Mouse (Mus musculus) midbrain, embryonic 15.5 days (tissue): ENCODE data around the gene Ifitm3. TPM values are rescaled to one million over a fixed set of nuclear protein-coding genes. Genes with fewer than 3 reads are reported as not detected.
A peak's percentile ranks its signal among the peaks of the same experiment; 100 is the strongest.

Source experiments
- ATAC-seq: fragments of 200-750 bp; cut with Nextera tagmentation; replicated peaks from 2 replicates; pipeline ENCODE4 v1.8.0; 2017; ENCODE audit warnings: moderate TSS enrichment
- H3K27ac ChIP-seq: fragments of 300-500 bp; sonication (generic); 2 replicates; pipeline ENCODE4 v1.5.1; 2015; ENCODE audit warnings: mild to moderate bottlenecking, inconsistent platforms
- H3K27me3 ChIP-seq: fragments of 300-500 bp; sonication (generic); replicated peaks from 2 replicates; pipeline ENCODE4 v1.6.1; 2015; ENCODE audit warnings: inconsistent platforms
- H3K36me3 ChIP-seq: fragments of 300-500 bp; sonication (generic); replicated peaks from 2 replicates; pipeline ENCODE4 v1.6.1; 2015; ENCODE audit warnings: inconsistent platforms
- H3K4me1 ChIP-seq: fragments of 300-500 bp; sonication (generic); 2 replicates; pipeline ENCODE4 v1.6.1; 2015; ENCODE audit warnings: inconsistent platforms
- H3K4me2 ChIP-seq: fragments of 300-500 bp; sonication (generic); 2 replicates; pipeline ENCODE4 v1.6.1; 2015; ENCODE audit warnings: inconsistent platforms, mild to moderate bottlenecking, moderate library complexity
- H3K4me3 ChIP-seq: fragments of 300-500 bp; sonication (generic); 2 replicates; pipeline ENCODE4 v1.5.1; 2015; ENCODE audit warnings: mild to moderate bottlenecking, inconsistent platforms
- H3K9ac ChIP-seq: fragments of 300-500 bp; sonication (generic); 2 replicates; pipeline ENCODE4 v1.6.1; 2015; ENCODE audit warnings: mild to moderate bottlenecking, inconsistent platforms
- H3K9me3 ChIP-seq: fragments of 300-500 bp; sonication (generic); 2 replicates; pipeline ENCODE4 v1.6.1; 2016; ENCODE audit warnings: inconsistent platforms
- WGBS: fragments of 180-500 bp; shearing (Covaris S2); methylation state at CpG from one replicate; pipeline ENCODE4 v1.1.7; 2015; ENCODE audit warnings: mixed read lengths; 5-methylcytosine and 5-hydroxymethylcytosine counted together
- polyA plus RNA-seq: library from polyadenylated mRNA; unstranded; fragments of >200 nt; fragmentation: Nextera tagmentation; extraction: Ambion mirVana; gene quantifications from 2 replicates; pipeline ENCODE4 v1.2.1, GENCODE M21; 2015

Ifitm3 gene
- polyA plus RNA-seq: 40.9 and 59.9 TPM in 2 replicates

- WGBS: 35% methylated on average over 10 of the region's 10 CpGs
Observed at GRCm38 (mm10) chr7:141010593-141010992, at the start of gene Ifitm3. Gene Ifitm3 (minus strand): TSS chr7:141010770.

GRCm38 (mm10) chr7:141059929-141060328, 49.4 kb upstream of the Ifitm3 start:
- peak overlapping the region; percentile 94 for H3K27ac ChIP-seq
- H3K9ac ChIP-seq: peak overlapping the region; percentile 97
- H3K27me3 ChIP-seq: no peaks in the 10 kb centered on the region
- H3K4me3 ChIP-seq: peak overlapping the region; percentile 95
- peak overlapping the region; percentile 78 for H3K4me2 ChIP-seq
- ATAC-seq: peak; percentile 0; the same call in 1 of the 2 replicates
- peaks cover 15% of the 10 kb centered on the region; the same call in 1 of the 2 replicates for H3K36me3 ChIP-seq
- 69% methylated on average over 2 of the region's 2 CpGs for WGBS
- peaks cover 34% of the 10 kb centered on the region for H3K4me1 ChIP-seq
- H3K9me3 ChIP-seq: no peaks in the 10 kb centered on the region

More at GRCm38 (mm10) chr7:141010593-141010992, at the start of gene Ifitm3:
- Histone ChIP-seq H3K27me3 (no peaks in the 10 kb centered on the region), H3K4me2 (peak within 1 kb of the TSS; percentile 13; the same call in 1 of the 2 replicates), H3K27ac (no peak within 1 kb of the TSS), H3K36me3 (no peaks in the 10 kb centered on the region), H3K4me1 (no peaks in the 10 kb centered on the region; the same call in 1 of the 2 replicates), H3K9me3 (no peaks in the 10 kb centered on the region), H3K4me3 (peak within 1 kb of the TSS; percentile 13; the same call in 1 of the 2 replicates), H3K9ac (no peak within 1 kb of the TSS)
- no peak for ATAC-seq

GRCm38 (mm10) chr7:141058601-141059341, 48.2 kb upstream of the Ifitm3 start:
- Histone ChIP-seq H3K4me2 (no peak overlapping the region), H3K9me3 (no peaks in the 10 kb centered on the region), H3K36me3 (0 out of 2 replicates have a peak, but pooled peaks cover 5% of the 10 kb centered on the region), H3K27me3 (no peaks in the 10 kb centered on the region), H3K27ac (no peak overlapping the region), H3K4me3 (no peak overlapping the region), H3K9ac (no peak overlapping the region), H3K4me1 (peaks cover 34% of the 10 kb centered on the region)
- no peak for ATAC-seq
- 95% methylated on average over 14 of the region's 14 CpGs for WGBS

- 81% methylated on average over 1 of the region's 1 CpGs for WGBS
Observed at GRCm38 (mm10) chr7:141057541-141057940, 47.0 kb upstream of the Ifitm3 start.

GRCm38 (mm10) chr7:141056976-141057375, 46.4 kb upstream of the Ifitm3 start:
- Histone ChIP-seq H3K27me3 (no peaks in the 10 kb centered on the region), H3K4me1 (peaks cover 18% of the 10 kb centered on the region), H3K36me3 (no peaks in the 10 kb centered on the region), H3K4me2 (no peak overlapping the region), H3K4me3 (no peak overlapping the region), H3K9me3 (no peaks in the 10 kb centered on the region), H3K9ac (no peak overlapping the region), H3K27ac (no peak overlapping the region)
- no peak for ATAC-seq
- WGBS: 92% methylated on average over 6 of the region's 6 CpGs

More at GRCm38 (mm10) chr7:141057541-141057940, 47.0 kb upstream of the Ifitm3 start:
- H3K4me2 ChIP-seq: no peak overlapping the region
- no peak overlapping the region for H3K4me3 ChIP-seq
- H3K9ac ChIP-seq: no peak overlapping the region
- H3K27me3 ChIP-seq: no peaks in the 10 kb centered on the region
- H3K9me3 ChIP-seq: no peaks in the 10 kb centered on the region
- no peak for ATAC-seq
- no peaks in the 10 kb centered on the region for H3K36me3 ChIP-seq
- peaks cover 23% of the 10 kb centered on the region for H3K4me1 ChIP-seq
- no peak overlapping the region for H3K27ac ChIP-seq

DNA sequence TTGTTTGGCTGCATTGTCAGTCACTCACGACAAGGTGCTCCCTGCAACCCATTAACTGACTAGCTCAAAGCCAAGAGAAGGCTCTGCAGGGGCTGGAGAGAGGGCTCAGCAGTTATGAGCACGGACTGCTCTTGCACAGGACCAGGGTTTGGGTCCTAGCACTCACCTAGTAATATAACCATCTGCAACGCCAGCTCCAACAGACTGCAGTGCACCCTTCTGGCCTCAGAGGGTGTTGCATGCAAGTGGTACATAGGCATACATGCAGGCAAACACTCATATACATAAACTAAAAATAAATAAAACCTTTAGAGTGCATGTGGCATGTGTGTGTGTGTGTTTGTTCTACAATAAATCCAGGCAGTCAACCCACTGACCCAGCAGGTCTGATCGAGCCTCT, 45.2 kb upstream of the Ifitm3 start:
- Histone ChIP-seq H3K27me3 (no peaks in the 10 kb centered on the region), H3K4me2 (no peak overlapping the region), H3K9ac (no peak overlapping the region), H3K4me1 (peaks cover 13% of the 10 kb centered on the region), H3K27ac (no peak overlapping the region), H3K4me3 (no peak overlapping the region), H3K9me3 (no peaks in the 10 kb centered on the region), H3K36me3 (no peaks in the 10 kb centered on the region)
- no peak for ATAC-seq
- 79% methylated on average over 4 of the region's 4 CpGs for WGBS

DNA sequence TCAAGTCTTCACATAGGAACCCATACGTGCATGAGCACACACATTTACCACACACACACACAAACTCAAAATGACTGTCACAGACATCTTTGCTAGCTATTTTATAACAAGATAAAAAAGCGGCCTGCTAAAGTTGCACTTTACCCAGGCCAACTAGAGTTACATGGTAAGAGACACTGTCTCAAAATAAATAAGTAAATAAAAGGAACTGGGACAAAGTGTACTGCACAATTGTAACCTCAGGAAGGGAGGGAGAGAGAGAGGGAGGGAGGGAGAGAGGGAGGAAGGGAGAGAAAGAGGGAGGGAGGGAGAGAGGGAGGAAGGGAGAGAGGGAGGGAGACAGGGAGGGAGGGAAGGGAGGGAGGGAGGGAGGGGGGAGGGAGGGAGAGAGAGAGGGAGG, 41.9 kb upstream of the Ifitm3 start:
- Histone ChIP-seq H3K9ac (no peak overlapping the region), H3K4me2 (no peak overlapping the region), H3K27ac (no peak overlapping the region), H3K9me3 (no peaks in the 10 kb centered on the region), H3K4me3 (no peak overlapping the region), H3K36me3 (no peaks in the 10 kb centered on the region), H3K4me1 (peaks cover 9% of the 10 kb centered on the region), H3K27me3 (no peaks in the 10 kb centered on the region)
- no peak for ATAC-seq
- 90% methylated on average over 2 of the region's 2 CpGs for WGBS

DNA sequence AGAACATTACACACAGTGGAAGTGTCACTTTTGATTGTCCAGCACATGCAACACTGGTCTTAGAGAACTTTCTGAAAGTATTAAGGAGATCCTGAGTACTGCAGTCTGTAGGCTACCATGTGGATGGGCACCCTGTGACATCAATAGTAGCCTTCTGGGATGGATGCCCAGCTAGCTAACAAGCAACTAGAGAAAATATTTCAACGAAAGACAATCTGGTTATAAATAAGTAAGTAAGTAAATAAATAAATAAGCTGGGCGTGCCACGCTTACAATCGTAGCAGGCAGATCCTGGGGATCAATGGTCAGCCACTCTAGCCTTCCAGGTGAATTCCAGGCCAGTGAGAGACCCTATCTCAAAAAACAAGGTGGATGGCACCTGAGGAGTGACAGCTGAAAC, 41.4 kb upstream of the Ifitm3 start:
- no peak for ATAC-seq

DNA sequence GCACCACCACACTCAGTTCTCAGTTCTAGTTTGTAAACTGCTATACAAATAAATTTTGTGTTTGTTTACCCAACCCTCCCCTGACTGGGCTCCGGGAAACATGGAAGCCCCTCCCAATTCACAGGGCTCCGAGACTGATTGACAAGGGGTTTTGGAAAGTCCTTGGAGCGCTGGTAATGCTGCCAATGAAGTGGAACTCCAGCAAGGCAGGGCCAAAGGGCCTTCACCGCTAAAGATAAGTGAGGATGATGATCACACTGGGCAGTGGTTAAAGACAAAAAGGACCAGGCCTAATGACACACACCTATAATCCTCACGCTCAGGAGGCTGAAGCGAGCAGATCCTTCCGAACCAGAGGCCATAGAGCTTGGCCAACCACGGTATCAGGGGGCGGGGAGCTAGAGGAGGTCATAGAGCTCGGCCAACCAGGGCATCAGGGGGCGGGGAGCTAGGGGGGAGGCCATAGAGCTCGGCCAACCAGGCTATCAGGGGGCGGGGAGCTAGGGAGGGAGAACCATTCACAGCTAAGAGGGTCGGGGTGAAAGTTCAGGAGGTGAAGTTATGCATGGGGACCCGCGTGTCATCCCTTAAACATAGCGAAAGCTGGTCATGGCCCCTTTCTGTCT, 40.6 kb upstream of the Ifitm3 start:
- H3K9ac ChIP-seq: no peak overlapping the region
- H3K27me3 ChIP-seq: no peaks in the 10 kb centered on the region
- no peak overlapping the region for H3K4me3 ChIP-seq
- ATAC-seq: no peak
- no peaks in the 10 kb centered on the region for H3K36me3 ChIP-seq
- H3K27ac ChIP-seq: no peak overlapping the region
- 72% methylated on average over 17 of the region's 17 CpGs for WGBS
- H3K4me1 ChIP-seq: peaks cover 13% of the 10 kb centered on the region
- no peak overlapping the region for H3K4me2 ChIP-seq
- no peaks in the 10 kb centered on the region for H3K9me3 ChIP-seq

More for the DNA sequence above, 41.4 kb upstream of the Ifitm3 start:
- no peaks in the 10 kb centered on the region for H3K9me3 ChIP-seq
- no peak overlapping the region for H3K9ac ChIP-seq
- no peak overlapping the region for H3K27ac ChIP-seq
- no peak overlapping the region for H3K4me2 ChIP-seq
- H3K27me3 ChIP-seq: no peaks in the 10 kb centered on the region
- H3K4me1 ChIP-seq: peaks cover 13% of the 10 kb centered on the region
- H3K36me3 ChIP-seq: no peaks in the 10 kb centered on the region
- no peak overlapping the region for H3K4me3 ChIP-seq
- WGBS: 92% methylated on average over 4 of the region's 4 CpGs

GRCm38 (mm10) chr7:141049326-141049725, 38.8 kb upstream of the Ifitm3 start:
- Histone ChIP-seq H3K4me3 (no peak overlapping the region), H3K27ac (no peak overlapping the region), H3K9ac (no peak overlapping the region), H3K27me3 (no peaks in the 10 kb centered on the region), H3K9me3 (no peaks in the 10 kb centered on the region), H3K4me1 (peaks cover 13% of the 10 kb centered on the region), H3K36me3 (no peaks in the 10 kb centered on the region), H3K4me2 (no peak overlapping the region)
- WGBS: 83% methylated on average over 2 of the region's 2 CpGs
- no peak for ATAC-seq

- H3K4me2 ChIP-seq: peak overlapping the region; percentile 65
- H3K27ac ChIP-seq: peak overlapping the region; percentile 46
- no peaks in the 10 kb centered on the region for H3K36me3 ChIP-seq
- peaks cover 13% of the 10 kb centered on the region for H3K4me1 ChIP-seq
- H3K4me3 ChIP-seq: peak overlapping the region; percentile 33
- WGBS: 9% methylated on average over 21 of the region's 21 CpGs
- H3K9ac ChIP-seq: peak overlapping the region; percentile 40; the same call in 1 of the 2 replicates
- no peaks in the 10 kb centered on the region for H3K9me3 ChIP-seq
- H3K27me3 ChIP-seq: no peaks in the 10 kb centered on the region
- ATAC-seq: peak; percentile 95
Observed at GRCm38 (mm10) chr7:141048226-141049218, 38.0 kb upstream of the Ifitm3 start.
